Mouse (Mus musculus): ENCODE measurements at regions not wholly inside any gene's neighbourhood (a gene's known extent, or its start where the extent isn't known, plus 50 kb on each side); places are given as distances from the start of the nearest gene placed in this dataset.

- TF ChIP-seq CTCF (IDR thresholded peaks at IDR 0.05; ENCODE audit: low read depth) = no peak
- no peak for TF ChIP-seq EP300 (IDR thresholded peaks at IDR 0.05; ENCODE audit: low read depth)
Measured at GRCm38 (mm10) chr9:26518651-26519050, 214.9 kb upstream of the B3gat1 start.
